Mouse (Mus musculus): ENCODE results near the gene Pym1.
"Not testable (repeated sequence)": the region's sequence is repeated elsewhere in the genome, so short reads cannot be mapped to it uniquely, and the experiment has no call there.

Pym1 gene

DNA sequence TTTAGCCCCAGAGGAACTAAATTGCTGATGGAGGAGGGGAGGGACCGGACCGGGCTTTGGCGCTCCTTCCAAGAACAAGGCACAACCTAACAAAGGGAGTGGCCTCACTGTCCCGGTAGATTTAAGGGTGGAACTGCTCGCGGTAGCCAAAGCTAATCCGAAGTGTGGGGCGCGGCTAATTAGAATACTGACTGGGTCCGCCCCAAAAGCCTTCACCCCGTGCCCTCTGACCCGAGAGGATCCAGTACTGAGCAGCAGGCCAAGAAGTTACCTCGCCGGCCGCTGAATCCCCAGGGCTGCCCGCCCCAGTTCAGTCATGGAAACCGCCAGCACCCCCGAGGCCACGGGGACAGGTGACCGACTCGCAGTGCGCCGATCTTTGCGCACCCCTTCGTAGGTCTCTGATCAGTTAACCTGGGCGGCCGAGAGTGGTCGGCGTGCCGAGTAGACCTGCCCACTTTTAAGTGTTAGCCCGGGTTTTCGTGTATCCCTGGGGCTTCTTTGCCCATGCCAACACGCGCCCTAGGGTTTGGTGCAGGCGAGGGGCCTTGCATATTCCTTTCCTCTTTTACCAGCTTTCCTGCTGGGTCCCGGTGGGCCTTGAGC is at the start of gene Pym1:
Pym1 (plus strand) TSS at position 244 of the 606 bp plus-strand sequence.
- DNase-seq (ENCODE audit: low read depth, low spot score): peak; percentile 70

DNA sequence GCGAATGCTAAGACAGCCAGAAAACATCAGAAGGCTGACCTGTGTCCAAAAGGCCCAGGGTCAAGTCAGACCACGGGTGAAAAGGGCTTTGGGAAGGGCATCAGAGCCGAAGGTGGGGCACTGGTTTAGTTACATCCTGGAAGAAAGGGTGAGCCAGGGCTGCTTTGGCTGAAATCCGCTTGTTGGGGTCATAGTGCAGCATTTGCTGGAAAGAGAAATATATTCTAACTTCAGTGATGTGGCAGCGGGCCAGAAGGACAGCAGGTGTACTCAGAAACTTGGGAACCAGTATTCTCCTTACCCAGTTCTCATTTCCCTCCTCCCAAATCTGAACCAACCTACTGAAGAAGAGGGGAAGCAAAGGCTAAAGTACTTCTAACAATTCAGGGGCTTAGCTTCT is 48.7 kb upstream of the Pym1 start:
- no peak for DNase-seq (ENCODE audit: low read depth, low spot score)

GRCm38 (mm10) chr10:128699611-128700010 is 48.1 kb upstream of the Pym1 start:
- no peak for DNase-seq (ENCODE audit: low read depth, low spot score)

GRCm38 (mm10) chr10:128700712-128701111 is 47.0 kb upstream of the Pym1 start:
- DNase-seq (ENCODE audit: low read depth, low spot score): no peak

GRCm38 (mm10) chr10:128702328-128703007 is 45.2 kb upstream of the Pym1 start:
- DNase-seq (ENCODE audit: low read depth, low spot score): no peak

DNA sequence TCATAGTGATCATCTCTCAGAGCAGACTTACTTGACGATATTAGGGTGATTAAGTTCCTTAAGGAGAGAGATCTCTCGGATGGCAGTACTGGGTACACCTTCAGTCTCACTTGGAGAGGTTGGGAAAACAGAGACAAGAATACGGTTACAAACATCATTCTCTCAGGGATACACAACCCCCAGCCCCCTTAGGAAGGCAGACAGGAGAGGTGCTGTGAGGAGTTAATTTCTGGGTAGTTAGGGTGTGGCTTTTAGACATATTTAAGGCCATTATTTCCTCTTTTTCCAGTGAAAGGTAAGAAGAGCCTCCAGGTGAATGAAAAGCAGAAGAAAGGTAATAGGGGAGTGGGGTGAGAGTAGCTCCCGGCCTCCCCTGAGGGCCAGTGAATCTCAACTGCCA is 43.8 kb upstream of the Pym1 start, which contains the start of gene Pmel:
Pmel (plus strand) TSS at position 301 of the 400 bp plus-strand sequence.
- no peak for DNase-seq (ENCODE audit: low read depth, low spot score)

GRCm38 (mm10) chr10:128704491-128705316 is 43.0 kb upstream of the Pym1 start, which contains the start of gene Cdk2:
TSS of gene Cdk2 (minus strand) at chr10:128705031.
- peak; percentile 90 for DNase-seq (ENCODE audit: low read depth, low spot score)

DNA sequence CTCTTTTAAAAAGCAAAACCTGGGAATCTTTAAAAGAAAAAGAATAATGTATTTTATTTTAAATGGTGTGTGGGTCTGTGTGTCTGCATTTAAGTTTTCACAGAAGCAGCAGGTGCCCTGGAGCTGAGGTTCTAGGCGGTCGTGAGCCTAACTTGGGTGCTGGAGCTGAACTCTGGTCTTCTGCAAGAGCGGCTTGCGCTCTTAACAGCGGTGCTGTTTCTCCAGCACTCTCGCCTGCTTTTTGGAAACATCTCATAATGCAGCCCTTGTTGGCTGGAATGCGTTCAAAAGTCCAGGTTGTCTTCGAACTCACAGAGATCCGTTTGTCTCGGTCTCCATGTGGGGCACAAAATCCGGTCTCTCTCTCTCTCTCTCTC is 42.4 kb upstream of the Pym1 start:
- no peak for DNase-seq (ENCODE audit: low read depth, low spot score)

DNA sequence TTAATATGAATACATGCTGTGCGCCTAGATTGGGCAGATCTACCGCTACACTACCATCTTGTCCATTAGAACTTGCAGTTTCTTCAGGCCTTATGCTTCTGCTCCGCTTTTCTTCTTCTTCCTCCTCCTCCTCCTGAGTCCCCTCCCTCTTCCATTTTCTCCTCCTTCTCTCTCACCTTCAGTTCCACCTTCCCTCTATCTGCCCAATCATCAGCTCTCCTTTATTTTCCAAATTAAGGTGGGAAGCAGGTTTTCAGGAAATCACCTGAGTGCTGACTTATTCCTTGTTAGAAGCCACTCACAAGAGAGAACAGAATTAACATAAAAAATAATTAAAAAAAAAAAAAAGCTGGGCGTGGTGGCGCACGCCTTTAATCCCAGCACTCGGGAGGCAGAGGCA is 36.4 kb upstream of the Pym1 start:
- not testable (repeated sequence) for DNase-seq (ENCODE audit: low read depth, low spot score)

GRCm38 (mm10) chr10:128715559-128716537 is 31.8 kb upstream of the Pym1 start:
- no peak for DNase-seq (ENCODE audit: low read depth, low spot score)

- not testable (repeated sequence) for DNase-seq (ENCODE audit: low read depth, low spot score)
Observed at GRCm38 (mm10) chr10:128725466-128725865, 22.2 kb upstream of the Pym1 start.

DNA sequence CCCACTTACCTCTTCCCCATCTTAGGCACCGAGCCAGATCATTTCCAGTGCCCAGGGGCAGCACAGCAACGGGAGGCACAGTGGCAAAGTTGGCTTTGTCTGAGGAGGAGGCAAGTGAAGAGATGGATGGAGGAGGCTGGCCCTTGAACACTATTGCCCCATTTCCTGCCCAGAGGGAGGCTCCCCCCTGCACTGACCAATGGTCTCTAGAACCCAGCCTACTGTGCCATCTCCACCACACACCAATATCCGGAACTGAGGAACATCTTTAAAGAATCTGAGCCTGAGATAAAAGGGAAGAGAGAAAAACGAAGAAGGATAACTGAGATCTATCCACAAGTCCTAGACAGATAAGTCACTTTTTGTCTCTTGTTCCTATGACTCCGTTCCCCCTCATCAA is 19.6 kb upstream of the Pym1 start:
- DNase-seq (ENCODE audit: low read depth, low spot score): no peak

DNA sequence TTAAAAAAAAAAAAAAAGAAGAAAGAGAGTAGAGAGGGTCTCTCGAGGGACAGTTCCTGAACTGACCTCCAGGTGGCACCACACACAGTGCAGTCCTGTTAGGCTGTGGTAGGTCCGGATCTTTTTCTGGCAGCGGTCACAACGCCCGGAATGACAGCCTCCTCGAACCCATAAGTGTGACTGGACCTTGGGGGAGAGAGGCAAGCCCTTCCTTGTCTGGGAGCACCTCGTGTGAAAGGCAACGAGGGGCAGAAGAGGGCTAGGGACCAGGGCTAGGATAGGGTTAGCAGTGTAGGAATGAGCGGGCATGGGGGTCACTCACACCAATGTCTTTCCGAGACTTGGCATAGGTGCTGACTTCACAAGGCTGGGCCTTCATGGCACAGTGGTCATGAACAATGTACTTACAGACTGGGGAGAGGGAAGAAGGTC is 16.7 kb upstream of the Pym1 start:
- peak; percentile 76 for DNase-seq (ENCODE audit: low read depth, low spot score)

DNA sequence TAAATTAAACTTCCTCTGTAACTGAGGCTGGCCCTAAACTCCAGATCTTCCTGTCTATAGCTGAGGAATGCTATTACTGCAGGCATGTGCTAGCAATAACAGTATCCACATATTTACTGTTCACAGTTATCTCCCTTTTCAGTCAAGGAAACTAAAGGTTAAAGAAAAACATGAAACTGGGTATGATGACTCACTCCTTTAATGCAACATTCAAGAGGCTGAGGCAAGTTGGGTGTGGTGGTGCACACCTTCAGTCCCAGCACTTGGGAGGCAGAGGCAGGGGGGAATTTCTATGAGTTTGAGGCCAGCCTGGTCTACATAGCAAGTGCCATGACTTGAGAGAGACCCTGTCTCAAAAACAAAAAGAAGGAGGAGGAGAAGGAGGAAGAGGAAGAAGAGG is 15.7 kb upstream of the Pym1 start:
- no peak for DNase-seq (ENCODE audit: low read depth, low spot score)

DNA sequence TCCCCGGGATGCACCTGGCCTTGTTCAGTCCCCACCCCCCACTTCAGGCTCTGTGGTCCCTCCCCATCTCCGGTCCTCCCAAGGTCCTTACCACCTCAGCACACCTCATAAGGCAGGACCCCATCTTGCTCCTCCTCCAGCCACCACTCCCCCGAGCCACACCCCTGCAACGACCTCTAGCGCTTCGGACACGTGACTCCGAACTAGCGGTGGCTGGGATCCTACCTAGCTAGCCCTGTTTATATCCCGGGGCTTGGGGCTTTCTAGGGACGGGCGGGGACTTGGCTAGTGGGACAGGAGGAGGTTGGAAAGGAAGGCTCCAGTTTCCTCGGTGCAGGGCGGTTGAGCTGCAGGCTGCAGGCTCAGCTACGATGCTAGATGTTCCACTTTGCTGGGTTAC is 10.3 kb upstream of the Pym1 start:
- DNase-seq (ENCODE audit: low read depth, low spot score): peak; percentile 22

DNA sequence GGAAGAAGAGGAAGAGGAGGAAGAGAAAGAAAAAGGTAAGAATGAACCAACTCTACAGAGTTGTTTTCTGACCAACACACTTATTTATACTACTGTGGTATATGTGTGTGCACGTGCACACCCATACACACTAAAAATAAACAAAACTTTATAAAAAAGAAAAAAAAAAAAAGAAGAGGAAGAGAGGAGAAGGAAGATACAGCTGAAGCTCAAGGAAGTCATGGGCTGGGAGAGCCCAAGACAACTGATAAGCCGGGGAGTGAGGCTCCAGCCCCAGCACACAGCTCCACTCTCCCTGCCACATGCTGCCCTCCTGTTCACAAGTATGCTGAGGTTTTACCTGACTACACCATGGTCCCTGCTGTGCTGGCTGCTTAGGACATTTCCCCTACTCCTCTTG is 7.4 kb upstream of the Pym1 start:
- no peak for DNase-seq (ENCODE audit: low read depth, low spot score)

DNA sequence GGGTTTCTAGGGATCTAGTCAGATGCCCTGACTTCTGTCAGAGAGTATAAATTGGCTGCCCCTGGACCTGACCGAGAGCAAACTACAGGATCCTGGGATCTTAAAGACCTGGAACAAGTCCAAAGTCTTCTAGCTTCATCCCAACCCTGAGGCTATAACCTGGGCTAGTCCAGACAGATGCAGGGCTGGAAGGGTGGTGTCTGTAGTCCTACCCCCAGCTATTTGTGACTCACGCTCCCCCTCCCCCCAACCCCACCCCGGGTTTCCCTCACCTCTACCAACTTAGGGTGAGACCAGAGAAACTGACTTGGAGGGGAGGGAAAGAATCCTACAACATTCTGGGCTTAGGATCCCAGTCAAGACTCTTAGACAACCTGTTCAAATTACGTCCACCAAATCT is 5.1 kb upstream of the Pym1 start:
- DNase-seq (ENCODE audit: low read depth, low spot score): no peak

- DNase-seq (ENCODE audit: low read depth, low spot score): peak; percentile 27
Observed at GRCm38 (mm10) chr10:128743235-128743634, 4.5 kb upstream of the Pym1 start.

- peak; percentile 62 for DNase-seq (ENCODE audit: low read depth, low spot score)
Observed at GRCm38 (mm10) chr10:128743791-128744191, 3.9 kb upstream of the Pym1 start.

DNA sequence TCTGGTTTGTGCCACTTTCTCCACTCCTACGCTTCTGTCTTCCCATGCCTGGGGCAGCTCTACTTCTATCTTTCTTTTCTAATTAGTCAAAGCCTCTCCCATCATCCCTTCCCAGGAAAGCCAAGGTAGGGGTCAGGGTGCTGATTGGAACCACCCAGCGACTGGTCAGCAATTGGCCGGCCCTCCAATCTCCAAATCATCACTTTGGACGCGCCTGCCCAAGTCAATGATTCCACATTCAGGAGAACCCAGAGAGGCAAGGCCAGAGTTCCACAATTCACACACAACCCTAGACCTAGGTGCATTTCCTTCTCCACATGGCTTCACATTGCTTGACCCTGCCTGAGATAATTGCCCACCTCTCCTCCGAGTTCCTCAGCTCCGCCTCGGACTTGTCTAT is 3.5 kb upstream of the Pym1 start:
- no peak for DNase-seq (ENCODE audit: low read depth, low spot score)
